Mouse (Mus musculus): Measurements from ENCODE around the gene Cdk17. TPM values are rescaled to one million over a fixed set of nuclear protein-coding genes. Genes with fewer than 3 reads are reported as not detected.

The Cdk17 gene
- 36.8 and 43.6 TPM in 2 replicates for total RNA-seq (2015)
- 37.6 and 44.9 TPM in 2 replicates for total RNA-seq (2017)

- ATAC-seq (replicated peaks; ENCODE audit: poor library complexity) = peak; percentile 30
Measured at GRCm38 (mm10) chr10:93160807-93161510, at the start of gene Cdk17. Gene Cdk17, plus strand, starts transcription at chr10:93160875.

GRCm38 (mm10) chr10:93111412-93111811 is 49.3 kb upstream of the Cdk17 start:
- peak; percentile 82 for ATAC-seq (replicated peaks; ENCODE audit: poor library complexity)

GRCm38 (mm10) chr10:93112021-93112420 is 48.7 kb upstream of the Cdk17 start:
- no peak for ATAC-seq (replicated peaks; ENCODE audit: poor library complexity)

- no peak for ATAC-seq (replicated peaks; ENCODE audit: poor library complexity)
Measured at GRCm38 (mm10) chr10:93113968-93114367, 46.7 kb upstream of the Cdk17 start.

- peak; percentile 49 for ATAC-seq (replicated peaks; ENCODE audit: poor library complexity)
Measured at GRCm38 (mm10) chr10:93114782-93115181, 45.9 kb upstream of the Cdk17 start.

- no peak for ATAC-seq (replicated peaks; ENCODE audit: poor library complexity)
Measured at GRCm38 (mm10) chr10:93115743-93116142, 44.9 kb upstream of the Cdk17 start.

- no peak for ATAC-seq (replicated peaks; ENCODE audit: poor library complexity)
Measured at GRCm38 (mm10) chr10:93116636-93117035, 44.0 kb upstream of the Cdk17 start.

GRCm38 (mm10) chr10:93119809-93120208 is 40.9 kb upstream of the Cdk17 start:
- ATAC-seq (replicated peaks; ENCODE audit: poor library complexity) = no peak

- ATAC-seq (replicated peaks; ENCODE audit: poor library complexity) = 0 out of 2 replicates have a peak, but pooled peaks have one; percentile 4
Measured at GRCm38 (mm10) chr10:93121262-93121860, 39.3 kb upstream of the Cdk17 start.

GRCm38 (mm10) chr10:93122399-93123184 is 38.1 kb upstream of the Cdk17 start:
- no peak for ATAC-seq (replicated peaks; ENCODE audit: poor library complexity)

- peak; percentile 16; the same call in 1 of the 2 replicates for ATAC-seq (replicated peaks; ENCODE audit: poor library complexity)
Measured at GRCm38 (mm10) chr10:93123310-93123709, 37.4 kb upstream of the Cdk17 start.

GRCm38 (mm10) chr10:93123957-93124613 is 36.6 kb upstream of the Cdk17 start:
- ATAC-seq (replicated peaks; ENCODE audit: poor library complexity) = peak; percentile 88

GRCm38 (mm10) chr10:93126025-93126424 is 34.6 kb upstream of the Cdk17 start:
- no peak for ATAC-seq (replicated peaks; ENCODE audit: poor library complexity)

- ATAC-seq (replicated peaks; ENCODE audit: poor library complexity) = no peak
Measured at GRCm38 (mm10) chr10:93128566-93128965, 32.1 kb upstream of the Cdk17 start.

- ATAC-seq (replicated peaks; ENCODE audit: poor library complexity) = no peak
Measured at GRCm38 (mm10) chr10:93129345-93129744, 31.3 kb upstream of the Cdk17 start.

- no peak for ATAC-seq (replicated peaks; ENCODE audit: poor library complexity)
Measured at GRCm38 (mm10) chr10:93129904-93130455, 30.7 kb upstream of the Cdk17 start.

GRCm38 (mm10) chr10:93130456-93130940 is 30.2 kb upstream of the Cdk17 start:
- 0 out of 2 replicates have a peak, but pooled peaks have one; percentile 55 for ATAC-seq (replicated peaks; ENCODE audit: poor library complexity)

GRCm38 (mm10) chr10:93131865-93132566 is 28.7 kb upstream of the Cdk17 start:
- ATAC-seq (replicated peaks; ENCODE audit: poor library complexity) = no peak

- ATAC-seq (replicated peaks; ENCODE audit: poor library complexity) = no peak
Measured at GRCm38 (mm10) chr10:93138730-93139129, 21.9 kb upstream of the Cdk17 start.

- no peak for ATAC-seq (replicated peaks; ENCODE audit: poor library complexity)
Measured at GRCm38 (mm10) chr10:93140778-93141177, 19.9 kb upstream of the Cdk17 start.

Data from megakaryocyte progenitor cell, adult 5-6 weeks (primary cell).